Mouse (Mus musculus): ENCODE data around the gene Olfr1440. TPM values are rescaled to one million over a fixed set of nuclear protein-coding genes. Genes with fewer than 3 reads are reported as not detected.

Olfr1440 gene
- not detected in 2 replicates for polyA plus RNA-seq (2016; fragmentation: Nextera tagmentation; extraction: Ambion mirVana)

DNA sequence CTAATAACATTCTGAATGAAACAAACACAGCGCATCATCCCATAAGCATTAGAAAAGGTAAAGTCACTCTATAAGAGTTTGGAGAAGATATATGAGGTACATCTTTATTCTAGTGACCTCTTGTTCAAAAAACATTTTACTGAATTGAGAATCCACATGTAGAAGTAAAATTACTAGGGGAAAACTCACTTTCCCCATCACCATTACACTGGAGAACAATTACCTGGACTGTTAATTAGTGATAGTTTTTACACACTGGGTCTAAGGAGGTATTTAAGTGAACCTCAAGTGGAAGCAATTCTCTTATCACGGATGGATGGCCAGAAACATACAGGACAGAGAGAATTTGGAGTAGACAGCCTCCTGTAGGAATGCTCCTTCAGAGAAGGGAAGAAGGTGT is at the start of gene Olfr1440:
Gene Olfr1440 (plus strand): TSS at position 301 of the 400 bp plus-strand sequence.
- Histone ChIP-seq H3K4me3 (no peak within 1 kb of the TSS), H3K36me3 (replicated peaks) (no peaks in the 10 kb centered on the region), H3K27ac (replicated peaks) (no peak within 1 kb of the TSS), H3K9me3 (no peaks in the 10 kb centered on the region), H3K27me3 (replicated peaks; ENCODE audit: low read depth, poor library complexity, severe bottlenecking) (no peaks in the 10 kb centered on the region), H3K4me1 (no peaks in the 10 kb centered on the region)
- WGBS = 87% methylated on average over 2 of the region's 2 CpGs
- no peak for DNase-seq (ENCODE audit: low spot score)

DNA sequence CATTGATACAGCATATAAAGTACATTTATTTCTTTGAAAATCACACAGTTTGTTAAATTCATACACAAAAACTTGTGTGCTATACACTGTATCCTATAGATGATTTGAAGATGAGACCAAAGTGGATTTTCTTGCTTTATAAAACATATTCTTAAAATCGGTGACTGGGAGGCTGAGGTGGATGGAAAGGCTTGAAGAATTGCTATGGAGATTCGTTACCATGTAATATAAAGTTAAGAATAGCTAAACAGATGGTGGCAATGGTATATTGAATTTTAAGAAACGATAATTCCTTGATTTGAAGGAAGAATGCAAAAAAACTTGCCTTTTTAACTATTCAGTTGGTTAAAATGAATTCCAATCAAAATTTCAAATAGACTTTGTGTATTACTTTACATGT is 14.1 kb upstream of the Olfr1440 start:
- 82% methylated on average over 3 of the region's 3 CpGs for WGBS

GRCm38 (mm10) chr19:12374465-12375025 is 12.5 kb upstream of the Olfr1440 start:
- no peaks in the 10 kb centered on the region for H3K27me3 ChIP-seq (replicated peaks; ENCODE audit: low read depth, poor library complexity, severe bottlenecking)
- WGBS = 80% methylated on average over 2 of the region's 2 CpGs
- no peak overlapping the region for H3K27ac ChIP-seq (replicated peaks)
- H3K4me3 ChIP-seq = no peak overlapping the region
- no peaks in the 10 kb centered on the region for H3K4me1 ChIP-seq
- no peaks in the 10 kb centered on the region for H3K9me3 ChIP-seq
- DNase-seq (ENCODE audit: low spot score) = no peak
- no peaks in the 10 kb centered on the region for H3K36me3 ChIP-seq (replicated peaks)

More for the DNA sequence above, 14.1 kb upstream of the Olfr1440 start:
- no peaks in the 10 kb centered on the region for H3K9me3 ChIP-seq
- no peaks in the 10 kb centered on the region for H3K36me3 ChIP-seq (replicated peaks)
- no peak for DNase-seq (ENCODE audit: low spot score)
- no peak overlapping the region for H3K27ac ChIP-seq (replicated peaks)
- H3K4me1 ChIP-seq = no peaks in the 10 kb centered on the region
- H3K27me3 ChIP-seq (replicated peaks; ENCODE audit: low read depth, poor library complexity, severe bottlenecking) = no peaks in the 10 kb centered on the region
- no peak overlapping the region for H3K4me3 ChIP-seq

GRCm38 (mm10) chr19:12413737-12414136 is 26.7 kb downstream of the Olfr1440 start:
- H3K4me3 ChIP-seq = no peak overlapping the region
- no peaks in the 10 kb centered on the region for H3K9me3 ChIP-seq
- H3K36me3 ChIP-seq (replicated peaks) = no peaks in the 10 kb centered on the region
- DNase-seq (ENCODE audit: low spot score) = no peak
- H3K27ac ChIP-seq (replicated peaks) = no peak overlapping the region
- no peaks in the 10 kb centered on the region for H3K4me1 ChIP-seq
- H3K27me3 ChIP-seq (replicated peaks; ENCODE audit: low read depth, poor library complexity, severe bottlenecking) = no peaks in the 10 kb centered on the region

DNA sequence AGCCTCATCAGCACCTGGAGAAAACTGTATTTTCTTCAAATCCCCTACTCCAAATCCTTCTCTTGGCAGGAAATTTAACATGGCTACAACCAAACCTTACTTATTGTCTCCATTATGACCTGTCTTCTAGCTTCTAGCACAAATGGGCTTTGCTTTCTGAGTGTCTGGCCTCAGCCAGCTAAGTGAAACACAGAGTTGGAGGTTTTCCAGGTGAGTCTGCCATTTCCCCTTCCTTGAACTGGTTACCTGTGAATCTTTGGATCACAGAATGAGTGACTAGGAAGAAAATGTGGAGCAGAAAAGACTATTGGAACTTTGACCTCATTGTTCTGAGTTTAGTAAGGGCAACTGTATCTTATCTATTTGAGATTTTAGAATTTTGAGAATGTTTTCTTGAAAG is 30.3 kb downstream of the Olfr1440 start, which contains the start of gene Olfr1441:
Gene Olfr1441 (plus strand): TSS at position 73 of the 400 bp plus-strand sequence.
- no peak within 1 kb of the TSS for H3K27ac ChIP-seq (replicated peaks)
- H3K4me1 ChIP-seq = no peaks in the 10 kb centered on the region
- no peaks in the 10 kb centered on the region for H3K36me3 ChIP-seq (replicated peaks)
- H3K4me3 ChIP-seq = no peak within 1 kb of the TSS
- DNase-seq (ENCODE audit: low spot score) = no peak
- no peaks in the 10 kb centered on the region for H3K27me3 ChIP-seq (replicated peaks; ENCODE audit: low read depth, poor library complexity, severe bottlenecking)
- no peaks in the 10 kb centered on the region for H3K9me3 ChIP-seq

DNA sequence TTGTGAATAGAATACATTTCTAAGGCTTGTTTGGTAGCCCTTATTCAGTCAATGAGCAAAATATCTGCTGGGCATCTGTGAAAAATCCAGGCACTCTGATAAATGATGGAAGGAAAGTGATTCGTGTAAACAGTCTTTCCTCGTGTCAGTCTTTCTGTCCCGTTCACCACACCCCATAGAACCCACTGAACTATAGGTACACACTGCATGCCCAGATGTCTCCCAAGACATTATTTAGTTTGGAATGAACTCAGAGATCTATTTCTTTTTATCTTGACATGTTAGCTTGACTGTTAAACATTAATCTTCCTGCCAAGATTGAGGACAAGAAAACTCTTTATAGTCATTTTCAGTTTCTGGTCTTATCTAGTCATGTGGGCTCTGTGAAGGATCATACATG is 31.2 kb downstream of the Olfr1440 start:
- H3K9me3 ChIP-seq = no peaks in the 10 kb centered on the region
- no peaks in the 10 kb centered on the region for H3K27me3 ChIP-seq (replicated peaks; ENCODE audit: low read depth, poor library complexity, severe bottlenecking)
- no peak for DNase-seq (ENCODE audit: low spot score)
- no peaks in the 10 kb centered on the region for H3K36me3 ChIP-seq (replicated peaks)
- 89% methylated on average over 3 of the region's 3 CpGs for WGBS
- H3K4me1 ChIP-seq = no peaks in the 10 kb centered on the region
- no peak overlapping the region for H3K27ac ChIP-seq (replicated peaks)
- H3K4me3 ChIP-seq = no peak overlapping the region

DNA sequence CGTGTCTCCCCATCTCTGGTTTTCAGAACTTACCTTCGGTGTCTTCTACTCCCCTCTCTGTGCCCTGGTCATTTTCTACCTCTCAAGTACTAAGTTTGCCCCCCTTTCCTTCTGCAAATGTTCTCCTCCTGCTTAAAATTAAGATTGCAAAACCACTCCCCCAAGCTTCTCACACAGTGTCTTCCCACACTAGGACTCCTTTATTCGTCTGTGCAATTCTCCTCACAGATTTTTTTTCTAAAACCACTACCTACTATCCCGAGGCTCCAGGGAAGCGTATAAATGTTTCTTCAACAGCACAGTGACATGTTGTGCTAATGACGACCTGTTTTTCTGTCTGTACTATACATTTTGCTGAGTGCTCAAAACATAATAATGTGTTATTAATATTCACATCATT is 33.5 kb downstream of the Olfr1440 start:
- Histone ChIP-seq H3K4me3 (no peak overlapping the region), H3K9me3 (no peaks in the 10 kb centered on the region), H3K27me3 (replicated peaks; ENCODE audit: low read depth, poor library complexity, severe bottlenecking) (no peaks in the 10 kb centered on the region), H3K4me1 (no peaks in the 10 kb centered on the region), H3K27ac (replicated peaks) (no peak overlapping the region), H3K36me3 (replicated peaks) (no peaks in the 10 kb centered on the region)
- DNase-seq (ENCODE audit: low spot score) = no peak
- WGBS = 82% methylated on average over 6 of the region's 6 CpGs

GRCm38 (mm10) chr19:12421680-12422079 is 34.6 kb downstream of the Olfr1440 start:
- Histone ChIP-seq H3K36me3 (replicated peaks) (no peaks in the 10 kb centered on the region), H3K4me1 (no peaks in the 10 kb centered on the region), H3K4me3 (no peak overlapping the region), H3K27me3 (replicated peaks; ENCODE audit: low read depth, poor library complexity, severe bottlenecking) (no peaks in the 10 kb centered on the region), H3K9me3 (no peaks in the 10 kb centered on the region), H3K27ac (replicated peaks) (no peak overlapping the region)
- DNase-seq (ENCODE audit: low spot score) = no peak
- 69% methylated on average over 1 of the region's 1 CpGs for WGBS

DNA sequence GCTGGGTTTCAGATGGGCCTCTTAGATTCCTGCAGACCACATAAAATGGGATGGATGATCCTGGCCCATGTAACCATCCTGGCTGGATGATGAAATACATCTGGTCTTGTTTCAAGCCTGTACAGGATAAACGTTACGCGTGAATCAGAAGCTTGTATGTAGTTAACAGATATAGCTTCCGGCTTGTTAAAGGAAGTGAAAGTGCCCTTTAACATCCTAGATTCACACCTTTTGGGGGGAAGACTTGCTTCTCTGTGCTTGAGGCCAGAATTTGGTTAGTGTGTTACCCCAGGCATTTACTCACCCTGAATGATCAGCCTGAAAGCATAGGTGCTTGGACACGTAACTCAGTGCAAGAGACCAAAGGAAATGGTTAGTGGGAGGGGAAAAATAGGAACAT is 40.0 kb downstream of the Olfr1440 start:
- H3K9me3 ChIP-seq = no peaks in the 10 kb centered on the region
- no peak overlapping the region for H3K4me3 ChIP-seq
- H3K36me3 ChIP-seq (replicated peaks) = no peaks in the 10 kb centered on the region
- H3K27ac ChIP-seq (replicated peaks) = no peak overlapping the region
- 91% methylated on average over 5 of the region's 5 CpGs for WGBS
- DNase-seq (ENCODE audit: low spot score) = no peak
- H3K4me1 ChIP-seq = no peaks in the 10 kb centered on the region
- no peaks in the 10 kb centered on the region for H3K27me3 ChIP-seq (replicated peaks; ENCODE audit: low read depth, poor library complexity, severe bottlenecking)

DNA sequence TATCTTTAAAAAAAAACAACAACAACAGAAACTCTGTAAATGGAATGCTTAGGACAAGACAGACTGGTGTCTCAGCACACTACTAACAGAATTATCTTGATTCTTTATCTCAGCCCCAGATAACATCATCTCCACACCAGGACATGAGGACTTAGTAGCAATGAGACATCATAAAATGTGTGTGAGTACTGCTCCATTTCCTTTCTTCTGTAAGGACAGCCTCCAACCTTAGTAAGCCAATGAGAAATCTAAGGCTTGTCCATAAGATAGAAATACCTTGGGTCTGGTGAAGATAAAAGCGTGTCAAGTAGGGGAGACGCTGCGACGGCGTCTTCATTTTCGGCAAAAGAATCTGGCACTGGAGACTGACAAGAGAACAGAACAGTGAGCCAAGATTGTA is 40.5 kb downstream of the Olfr1440 start, which contains the start of gene Pfpl:
Gene Pfpl (plus strand): TSS at position 301 of the 400 bp plus-strand sequence.
- DNase-seq (ENCODE audit: low spot score) = no peak
- no peaks in the 10 kb centered on the region for H3K36me3 ChIP-seq (replicated peaks)
- H3K4me3 ChIP-seq = no peak within 1 kb of the TSS
- no peaks in the 10 kb centered on the region for H3K4me1 ChIP-seq
- H3K27ac ChIP-seq (replicated peaks) = no peak within 1 kb of the TSS
- 95% methylated on average over 6 of the region's 6 CpGs for WGBS
- H3K9me3 ChIP-seq = no peaks in the 10 kb centered on the region
- H3K27me3 ChIP-seq (replicated peaks; ENCODE audit: low read depth, poor library complexity, severe bottlenecking) = no peaks in the 10 kb centered on the region

DNA sequence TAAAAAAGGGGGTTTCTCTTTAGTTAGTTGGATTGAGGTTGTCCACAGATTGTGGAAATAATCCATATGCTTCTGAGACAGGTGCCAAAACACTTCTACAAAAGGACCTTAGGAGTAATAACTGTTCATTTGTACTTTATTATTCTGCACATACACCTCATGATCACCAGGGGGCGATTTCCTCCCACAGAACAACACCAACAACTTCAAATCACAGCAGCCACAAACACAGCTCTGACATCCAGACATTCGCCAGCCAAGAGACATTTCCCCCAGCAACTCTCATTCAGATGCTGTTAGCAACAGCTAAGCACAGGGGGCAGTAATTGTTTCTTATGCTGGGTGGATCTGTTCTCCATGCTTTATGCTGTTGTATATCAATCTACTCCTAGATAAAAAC is 46.0 kb downstream of the Olfr1440 start:
- Histone ChIP-seq H3K4me1 (no peaks in the 10 kb centered on the region), H3K27ac (replicated peaks) (no peak overlapping the region), H3K9me3 (no peaks in the 10 kb centered on the region), H3K36me3 (replicated peaks) (no peaks in the 10 kb centered on the region), H3K4me3 (no peak overlapping the region), H3K27me3 (replicated peaks; ENCODE audit: low read depth, poor library complexity, severe bottlenecking) (no peaks in the 10 kb centered on the region)
- WGBS = 7% methylated on average over 2 of the region's 2 CpGs
- DNase-seq (ENCODE audit: low spot score) = peak; percentile 23

- 87% methylated on average over 4 of the region's 4 CpGs for WGBS
- no peaks in the 10 kb centered on the region for H3K36me3 ChIP-seq (replicated peaks)
These were observed 47.9 kb downstream of the Olfr1440 start for GRCm38 (mm10) chr19:12435011-12435416.

GRCm38 (mm10) chr19:12435750-12436524 is 48.9 kb downstream of the Olfr1440 start:
- H3K4me3 ChIP-seq = no peak overlapping the region
- no peaks in the 10 kb centered on the region for H3K4me1 ChIP-seq
- DNase-seq (ENCODE audit: low spot score) = no peak
- no peaks in the 10 kb centered on the region for H3K9me3 ChIP-seq
- no peaks in the 10 kb centered on the region for H3K36me3 ChIP-seq (replicated peaks)
- no peak overlapping the region for H3K27ac ChIP-seq (replicated peaks)
- WGBS = 79% methylated on average over 4 of the region's 4 CpGs
- no peaks in the 10 kb centered on the region for H3K27me3 ChIP-seq (replicated peaks; ENCODE audit: low read depth, poor library complexity, severe bottlenecking)

More at GRCm38 (mm10) chr19:12435011-12435416, 47.9 kb downstream of the Olfr1440 start:
- Histone ChIP-seq H3K9me3 (no peaks in the 10 kb centered on the region), H3K4me3 (no peak overlapping the region), H3K27ac (replicated peaks) (no peak overlapping the region), H3K4me1 (no peaks in the 10 kb centered on the region), H3K27me3 (replicated peaks; ENCODE audit: low read depth, poor library complexity, severe bottlenecking) (no peaks in the 10 kb centered on the region)
- no peak for DNase-seq (ENCODE audit: low spot score)
